Mouse (Mus musculus) kidney, adult 2 months (tissue): Measurements from ENCODE around the gene Mrln.

Source experiments
- CTCF ChIP-seq: fragments of 200-500 bp; conservative IDR thresholded peaks from 2 replicates; pipeline ENCODE4 v1.5.1; 2011; ENCODE audit warnings: low read depth, mild to moderate bottlenecking, control low read depth, low read length, moderate library complexity, mixed read lengths; ENCODE audit not compliant: insufficient read depth, insufficient read length
- POLR2A ChIP-seq: fragments of 200-500 bp; IDR thresholded peaks from one replicate; pipeline ENCODE4 v1.6.1; 2011; ENCODE audit warnings: low read depth, low read length, control low read depth

DNA sequence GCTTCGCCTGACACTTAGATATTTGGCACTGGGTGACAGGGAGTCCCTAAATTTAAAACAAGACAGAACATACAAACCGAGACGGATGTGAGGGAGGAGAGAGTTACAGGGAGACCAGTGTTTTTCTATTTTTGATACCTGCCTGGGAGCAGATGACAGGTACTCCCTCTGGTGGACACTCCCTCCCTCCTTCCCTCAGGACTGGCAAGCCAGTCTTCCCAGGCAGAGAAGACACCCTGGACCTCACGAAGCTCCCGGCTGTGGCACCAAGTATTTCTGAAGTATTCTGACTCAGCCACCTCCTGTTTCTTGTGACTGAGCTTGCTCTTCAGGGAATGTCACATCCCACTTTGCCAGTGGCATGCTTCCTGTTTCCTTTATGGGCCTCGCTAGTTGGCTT lies 38.6 kb upstream of the Mrln start:
- TF ChIP-seq CTCF, result peak; percentile 56; the same call in 1 of the 2 replicates
- no peak for TF ChIP-seq POLR2A
